24 mouse cellular contexts compared by ENCODE assay signal in genomic region chr9:61476351-61476750, GRCm38 (mm10).
DNase-seq lines count a peak whose midpoint lies in the region; ATAC-seq and TF ChIP-seq lines count a peak whose summit lies in the region.
"Had no signal": no experiment of that assay in that cellular context is flagged by ENCODE, and none has a peak within 500 bp of the region (broad histone marks: within the 10 kb centered on the region; RNA-seq: fewer than 3 reads in every experiment).

No protein-coding gene starts in this region.

- no peak overlapping the region for H3K9ac ChIP-seq in midbrain, embryonic 14.5 days (replicated peaks; ENCODE audit: low read length)
- H3K9ac ChIP-seq: embryonic facial prominence, embryonic 13.5 days; forebrain, postnatal 0 days; heart, embryonic 13.5 days; kidney, embryonic 15.5 days; liver, embryonic 14.5 days; lung, embryonic 14.5 days; neural tube, embryonic 13.5 days; stomach, embryonic 15.5 days had no signal

- no peak overlapping the region for H3K27ac ChIP-seq in gastrocnemius, adult 2 months
- H3K27ac ChIP-seq in midbrain, embryonic 10.5 days (replicated peaks) = peak overlapping the region; percentile 59
- no peak overlapping the region for H3K27ac ChIP-seq in midbrain, embryonic 14.5 days (replicated peaks; ENCODE audit: low read depth, low read length)
- H3K27ac ChIP-seq: embryonic facial prominence, embryonic 13.5 days; heart, embryonic 13.5 days; kidney, embryonic 15.5 days; liver, embryonic 14.5 days; neural tube, embryonic 13.5 days; stomach, embryonic 15.5 days had no signal

- H3K4me3 ChIP-seq in gastrocnemius, adult 2 months = no peak overlapping the region
- H3K4me3 ChIP-seq in midbrain, embryonic 10.5 days = no peak overlapping the region
- no peak overlapping the region for H3K4me3 ChIP-seq in midbrain, embryonic 14.5 days (replicated peaks; ENCODE audit: low read depth, low read length)
- H3K4me3 ChIP-seq: embryonic facial prominence, embryonic 13.5 days; heart, embryonic 13.5 days; kidney, embryonic 15.5 days; neural tube, embryonic 13.5 days; stomach, embryonic 15.5 days had no signal

- no peak for TF ChIP-seq CTCF in gastrocnemius, adult 2 months (IDR thresholded peaks at IDR 0.05)

- H3K36me3 ChIP-seq in midbrain, embryonic 10.5 days = no peaks in the 10 kb centered on the region
- no peaks in the 10 kb centered on the region for H3K36me3 ChIP-seq in midbrain, embryonic 14.5 days (ENCODE audit: control insufficient read depth, insufficient read depth, low read length)
- H3K36me3 ChIP-seq: embryonic facial prominence, embryonic 13.5 days; G1E; heart, embryonic 13.5 days; kidney, embryonic 15.5 days; neural tube, embryonic 13.5 days; stomach, embryonic 15.5 days had no signal

- ATAC-seq in midbrain, embryonic 14.5 days (ENCODE audit: low FRiP score, low TSS enrichment) = no peak
- ATAC-seq in CD4-positive, CD25-positive, alpha-beta regulatory T cell, adult 4 months = no peak
- ATAC-seq: forebrain, postnatal 0 days; hindbrain, embryonic 16.5 days had no signal

- intact Hi-C loops in gastrocnemius, adult 2 months (cut with DNase I) = loop anchor here (10.0 kb wide), 1 partner anchor 218 kb away; no protein-coding TSS in a partner anchor

- H3K4me1 ChIP-seq in midbrain, embryonic 10.5 days = peaks cover 31% of the 10 kb centered on the region
- H3K4me1 ChIP-seq in midbrain, embryonic 14.5 days (ENCODE audit: control insufficient read depth, insufficient read depth, low read length) = peaks cover 11% of the 10 kb centered on the region
- H3K4me1 ChIP-seq: heart, embryonic 13.5 days; stomach, embryonic 15.5 days had no signal

- no peak overlapping the region for H3K4me2 ChIP-seq in midbrain, embryonic 14.5 days (ENCODE audit: low read length)
- H3K4me2 ChIP-seq: embryonic facial prominence, embryonic 13.5 days; heart, embryonic 13.5 days; kidney, embryonic 15.5 days; lung, embryonic 14.5 days; neural tube, embryonic 13.5 days; stomach, embryonic 15.5 days had no signal

- H3K9me3 ChIP-seq in midbrain, embryonic 10.5 days (replicated peaks) = no peaks in the 10 kb centered on the region
- H3K9me3 ChIP-seq in midbrain, embryonic 14.5 days (ENCODE audit: control insufficient read depth, low read length) = no peaks in the 10 kb centered on the region
- H3K9me3 ChIP-seq: embryonic facial prominence, embryonic 13.5 days; G1E; heart, embryonic 13.5 days; kidney, embryonic 15.5 days; neural tube, embryonic 13.5 days; stomach, embryonic 15.5 days had no signal

- DNase-seq in gastrocnemius, adult 2 months = peak; percentile 51
- no peak for DNase-seq in gastrocnemius, adult 8-10 months (ENCODE audit: low spot score in 2 of 2)
- DNase-seq in midbrain, embryonic 10.5 days (ENCODE audit: low spot score) = no peak
- no peak for DNase-seq in midbrain, embryonic 14.5 days
- peak; percentile 32 for DNase-seq in Muller cell, postnatal 12 days (ENCODE audit: inconsistent ontology term)
- DNase-seq in cerebellum, adult 9-10 months = no peak
- DNase-seq: adrenal gland, postnatal 25 days; cerebellum, adult 11-12 months; cerebellum, postnatal 10 days; forebrain, postnatal 0 days; kidney, adult 18-20 months; kidney, postnatal 25 days; liver; lung, embryonic 14.5 days; lung, postnatal 14 days had no signal

- WGBS in midbrain, embryonic 10.5 days = 58% methylated on average over 4 of the region's 4 CpGs
- 74% methylated on average over 4 of the region's 4 CpGs for WGBS in midbrain, embryonic 14.5 days

- H3K27me3 ChIP-seq in midbrain, embryonic 10.5 days (ENCODE audit: low read depth, poor library complexity, severe bottlenecking) = peaks cover 15% of the 10 kb centered on the region; the same call in 1 of the 2 replicates
- no peaks in the 10 kb centered on the region for H3K27me3 ChIP-seq in midbrain, embryonic 14.5 days (ENCODE audit: control insufficient read depth, insufficient read depth, low read length)

Comparison
In these comparisons a context has a peak if more than half of its experiments do, and no peak if none do; other contexts are left out.
1. DNase-seq: peak in gastrocnemius, adult 2 months (single experiment) and Muller cell, postnatal 12 days (single experiment); none in gastrocnemius, adult 8-10 months (0 of 2), midbrain, embryonic 10.5 days (single experiment), midbrain, embryonic 14.5 days (single experiment) and cerebellum, adult 9-10 months (single experiment).